Mouse (Mus musculus) telencephalon, adult 2 months (tissue): ENCODE results near the gene Sp8.

Source experiments
- DNase-seq: peaks from one replicate; pipeline ENCODE4 v3.0.0-alpha.2; 2011; ENCODE audit warnings: low read depth, low spot score

Sp8 gene

DNA sequence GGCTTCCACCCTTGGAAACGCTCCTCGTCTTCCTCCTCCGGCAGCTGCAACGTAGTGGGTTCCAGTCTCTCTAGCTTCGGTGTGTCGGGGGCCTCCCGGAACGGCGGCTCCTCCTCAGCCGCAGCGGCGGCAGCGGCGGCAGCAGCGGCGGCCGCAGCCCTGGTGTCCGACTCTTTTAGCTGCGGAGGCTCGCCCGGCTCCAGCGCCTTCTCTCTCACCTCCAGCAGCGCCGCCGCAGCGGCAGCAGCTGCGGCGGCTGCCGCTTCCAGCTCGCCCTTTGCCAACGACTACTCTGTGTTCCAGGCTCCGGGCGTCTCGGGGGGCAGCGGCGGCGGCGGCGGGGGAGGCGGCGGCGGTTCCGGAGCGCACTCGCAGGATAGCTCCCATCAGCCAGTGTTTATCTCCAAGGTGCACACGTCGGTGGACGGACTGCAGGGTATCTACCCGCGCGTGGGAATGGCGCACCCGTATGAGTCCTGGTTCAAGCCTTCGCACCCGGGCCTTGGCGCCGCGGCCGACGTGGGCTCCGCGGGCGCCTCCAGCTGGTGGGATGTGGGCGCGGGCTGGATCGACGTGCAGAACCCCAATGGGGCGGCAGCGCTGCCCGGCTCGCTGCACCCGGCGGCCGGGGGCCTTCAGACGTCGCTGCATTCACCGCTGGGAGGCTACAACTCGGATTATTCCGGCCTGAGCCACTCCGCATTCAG is 2.5 kb downstream of the Sp8 start:
- DNase-seq, result no peak

DNA sequence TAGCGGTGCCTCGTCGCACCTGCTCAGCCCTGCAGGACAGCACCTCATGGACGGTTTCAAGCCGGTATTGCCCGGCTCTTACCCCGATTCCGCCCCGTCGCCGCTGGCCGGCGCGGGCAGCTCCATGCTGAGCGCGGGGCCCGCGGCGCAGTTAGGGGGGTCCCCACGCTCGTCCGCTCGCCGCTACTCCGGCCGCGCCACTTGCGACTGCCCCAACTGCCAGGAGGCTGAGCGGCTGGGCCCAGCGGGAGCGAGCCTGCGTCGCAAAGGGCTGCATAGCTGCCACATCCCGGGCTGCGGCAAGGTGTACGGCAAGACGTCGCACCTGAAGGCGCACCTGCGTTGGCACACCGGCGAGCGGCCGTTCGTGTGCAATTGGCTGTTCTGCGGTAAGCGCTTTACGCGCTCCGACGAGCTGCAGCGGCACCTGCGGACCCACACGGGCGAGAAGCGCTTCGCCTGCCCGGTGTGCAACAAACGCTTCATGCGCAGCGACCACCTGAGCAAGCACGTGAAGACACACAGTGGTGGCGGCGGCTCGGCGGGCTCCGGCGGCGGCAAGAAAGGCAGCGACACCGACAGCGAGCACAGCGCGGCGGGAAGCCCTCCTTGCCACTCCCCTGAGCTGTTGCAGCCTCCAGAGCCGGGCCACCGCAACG is 3.2 kb downstream of the Sp8 start:
- no peak for DNase-seq

DNA sequence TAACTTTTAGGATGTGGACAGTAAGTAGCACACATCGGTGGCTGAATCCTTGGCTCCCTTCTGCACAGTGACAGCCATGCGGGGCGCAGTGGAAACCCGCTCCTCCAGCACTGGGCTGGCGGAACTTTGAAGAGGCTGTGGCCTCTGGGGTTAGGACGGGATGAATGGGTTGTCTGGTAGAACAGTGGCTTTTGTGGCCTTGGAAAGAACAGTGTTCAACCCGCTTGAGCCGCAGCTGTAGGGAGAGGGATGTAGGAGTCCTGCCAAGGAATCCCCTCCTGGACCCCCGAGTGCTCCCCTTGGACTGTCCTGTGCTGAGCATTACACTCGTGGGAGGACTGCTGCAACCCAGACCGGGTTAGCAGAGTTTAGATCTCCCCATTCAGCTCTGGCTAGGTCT is 3.9 kb downstream of the Sp8 start:
- no peak for DNase-seq

DNA sequence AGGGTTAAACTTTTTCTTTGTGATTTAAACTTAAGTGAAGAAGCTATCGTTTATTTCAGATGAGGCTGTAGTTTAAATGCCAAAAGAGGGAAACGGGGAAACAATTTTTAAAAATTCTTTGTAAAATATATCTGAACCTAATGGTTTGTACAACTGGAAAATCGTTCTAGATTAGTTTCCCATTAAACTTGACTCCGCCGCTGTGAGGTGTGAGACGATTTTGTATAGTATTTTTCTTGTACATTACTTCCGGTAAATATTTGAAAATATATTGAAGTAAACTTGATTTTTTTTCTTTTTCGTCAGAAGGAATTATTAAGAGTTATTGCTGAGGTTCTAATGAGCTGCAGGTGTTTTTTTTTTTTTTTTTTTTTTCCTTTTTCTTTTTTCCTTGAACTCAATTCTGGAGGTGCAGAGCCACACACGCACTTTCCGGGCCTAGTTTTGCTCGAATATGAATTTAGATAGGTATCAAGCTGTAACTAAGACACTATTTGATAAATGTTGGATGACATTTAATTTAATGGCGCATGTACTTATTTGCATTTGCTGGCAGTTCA is 4.8 kb downstream of the Sp8 start:
- no peak for DNase-seq

DNA sequence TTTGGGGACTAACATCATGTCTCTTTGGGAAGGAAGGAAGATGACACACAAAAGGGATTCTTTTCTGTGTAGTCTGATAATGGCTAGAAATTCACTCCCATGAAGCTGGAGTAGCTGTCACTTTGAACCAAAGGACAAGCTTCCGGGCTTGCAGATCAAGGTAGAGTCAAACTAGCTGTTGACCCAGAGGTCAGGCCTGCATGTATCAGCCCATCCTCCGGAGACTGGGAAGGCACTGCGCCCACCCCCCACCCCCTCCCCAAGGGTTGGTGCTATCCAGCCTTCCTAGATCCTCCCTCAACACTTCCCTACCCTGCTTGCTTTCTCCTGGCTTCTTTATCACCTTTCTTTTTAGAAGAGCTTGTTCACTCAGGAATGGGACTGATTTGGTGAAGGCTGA is 7.2 kb downstream of the Sp8 start:
- no peak for DNase-seq

DNA sequence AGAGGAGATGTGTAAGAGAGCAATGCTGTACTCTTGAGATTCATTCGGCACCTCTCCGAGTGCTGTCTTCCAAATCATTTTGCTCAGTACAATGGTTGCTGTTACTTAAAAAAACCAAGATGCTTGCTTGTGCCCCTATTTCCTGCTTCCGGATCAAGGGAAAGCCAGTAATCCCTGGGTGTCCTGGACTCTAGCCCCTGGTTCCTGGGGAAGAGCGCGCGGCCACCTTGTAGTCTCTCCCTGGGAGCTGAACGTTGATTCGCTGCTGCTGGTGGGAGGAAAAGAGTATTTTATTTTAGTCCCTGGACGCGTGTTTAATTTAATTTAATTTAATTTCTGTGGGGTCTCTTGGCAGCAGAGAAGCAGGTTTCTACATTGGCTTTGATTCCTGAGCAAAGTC is 8.3 kb downstream of the Sp8 start:
- DNase-seq, result no peak

DNA sequence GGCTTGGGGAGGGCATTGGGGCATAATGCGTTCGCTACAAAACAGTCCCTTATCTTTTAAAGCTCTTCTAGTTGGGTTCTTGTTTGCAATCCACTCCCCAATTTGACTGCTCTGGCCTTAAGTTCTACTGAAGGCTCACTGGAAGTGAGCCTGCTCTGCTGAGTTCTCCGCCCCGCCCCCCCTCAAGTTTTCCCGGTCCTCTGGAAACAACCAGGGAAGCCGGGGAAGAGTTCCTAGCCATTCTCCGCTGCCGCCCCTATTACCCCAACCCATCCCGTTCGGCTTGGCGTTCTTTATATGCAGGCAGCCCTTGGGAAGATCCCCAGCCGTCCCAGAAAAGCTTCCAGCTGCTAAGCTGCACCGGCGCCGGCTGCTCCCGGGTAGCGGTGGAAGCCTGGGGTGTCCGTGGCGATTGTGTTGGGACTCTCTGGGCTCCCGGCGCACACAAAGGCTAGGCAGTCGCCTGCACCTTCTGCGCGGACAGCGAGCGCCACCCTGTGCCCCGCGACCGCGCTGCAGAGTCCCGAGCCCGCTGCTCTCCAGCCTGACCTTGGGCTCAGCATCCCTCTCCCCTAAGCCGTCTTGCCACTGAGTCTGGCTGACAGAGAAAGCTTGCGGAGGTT is 8.8 kb downstream of the Sp8 start:
- DNase-seq, result no peak

DNA sequence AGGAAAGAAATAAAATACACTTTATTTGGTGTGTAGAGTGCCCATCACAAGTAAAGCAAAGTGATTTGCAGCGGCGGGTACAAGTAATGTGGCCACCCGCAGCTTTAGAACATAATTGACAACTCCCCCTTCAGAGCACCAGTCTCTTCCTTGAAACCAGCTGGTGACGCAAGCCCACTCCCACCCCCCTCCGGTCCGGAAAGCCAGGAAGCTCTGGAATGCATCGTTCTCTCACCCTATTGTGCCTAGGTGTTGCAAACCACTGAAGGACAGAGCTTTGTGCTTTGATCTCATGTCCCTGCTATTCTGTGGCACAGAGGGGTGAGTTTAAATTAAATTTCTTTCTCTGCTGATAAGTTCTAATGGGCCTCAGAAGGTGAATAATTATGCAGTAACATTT is 10.0 kb downstream of the Sp8 start:
- no peak for DNase-seq

DNA sequence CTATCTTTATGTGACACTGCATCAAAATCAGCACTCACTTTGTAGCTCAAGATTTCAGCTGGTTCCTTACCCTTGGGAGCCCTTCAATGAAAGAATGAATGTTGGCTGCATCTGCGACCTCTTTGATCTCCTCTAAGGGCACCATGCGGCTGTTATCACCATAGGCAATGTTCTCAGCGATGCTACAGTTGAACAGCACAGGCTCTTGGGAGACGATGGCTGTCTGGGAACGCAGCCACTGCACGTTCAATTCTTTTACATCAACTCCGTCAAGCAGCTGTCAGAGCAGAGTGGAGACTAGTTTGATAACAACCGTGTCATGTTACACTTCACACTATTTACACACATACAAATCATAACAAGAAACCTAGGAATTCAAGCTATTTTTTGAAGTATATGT is 26.5 kb downstream of the Sp8 start:
- no peak for DNase-seq

DNA sequence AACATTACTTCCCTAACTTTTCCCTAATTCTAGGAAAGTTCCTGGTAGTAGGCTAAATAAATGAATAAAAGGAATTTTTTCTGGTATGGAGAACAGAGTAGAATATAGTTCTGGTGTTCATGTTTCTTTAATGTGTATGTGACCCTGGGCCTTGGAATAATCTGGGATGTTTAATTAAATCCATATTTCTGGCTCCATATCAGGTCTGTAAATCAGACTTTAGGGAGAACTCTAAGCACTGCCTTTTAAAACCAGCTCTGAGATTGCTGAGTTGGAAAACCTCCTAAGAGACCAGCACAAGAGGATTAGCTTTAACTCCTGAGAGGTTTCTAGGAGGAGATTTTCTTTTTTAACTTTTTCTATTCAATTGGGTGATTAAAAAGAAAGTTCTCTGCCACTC is 36.7 kb downstream of the Sp8 start:
- DNase-seq, result no peak

DNA sequence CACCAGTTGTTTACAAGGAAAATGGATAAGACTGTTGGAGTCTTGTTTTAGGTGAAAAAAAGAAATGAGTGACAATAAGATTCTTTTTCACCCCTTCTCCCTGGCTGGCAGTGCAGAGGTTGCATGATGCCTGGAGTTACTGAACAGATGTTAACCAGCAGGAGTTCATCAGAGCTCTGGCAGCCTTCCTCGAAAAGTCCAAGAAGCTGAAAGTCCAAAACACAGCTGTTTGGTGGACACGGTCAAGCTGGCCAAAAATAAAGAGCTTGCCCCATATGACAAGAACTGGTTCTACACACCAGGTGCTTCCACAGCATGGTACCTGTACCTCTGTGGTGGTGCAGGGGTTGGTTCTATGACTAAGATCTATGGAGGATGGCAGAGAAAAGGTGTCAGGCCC is 41.8 kb downstream of the Sp8 start:
- no peak for DNase-seq
